Mouse (Mus musculus): ENCODE measurements at regions not wholly inside any gene's neighbourhood (a gene's known extent, or its start where the extent isn't known, plus 50 kb on each side); places are given as distances from the start of the nearest gene placed in this dataset.

- Histone ChIP-seq H3K9me3 (replicated peaks) (no peaks in the 10 kb centered on the region), H3K4me2 (no peak overlapping the region), H3K27me3 (no peaks in the 10 kb centered on the region; the same call in 1 of the 2 replicates), H3K4me1 (replicated peaks) (no peaks in the 10 kb centered on the region), H3K36me3 (no peaks in the 10 kb centered on the region), H3K9ac (no peak overlapping the region), H3K27ac (no peak overlapping the region), H3K4me3 (replicated peaks) (no peak overlapping the region)
- DNase-seq (no peak), ATAC-seq (ENCODE audit: low read depth) (no peak)
- WGBS (ENCODE audit: insufficient replicate concordance): 44% methylated on average over 6 of the region's 6 CpGs
Measured at GRCm38 (mm10) chr1:191486766-191487165, 83.7 kb upstream of the Ppp2r5a start.

GRCm38 (mm10) chr1:191484726-191485425 lies 81.8 kb upstream of the Ppp2r5a start:
- Histone ChIP-seq H3K4me1 (replicated peaks) (peaks cover 3% of the 10 kb centered on the region; the same call in 1 of the 2 replicates), H3K9ac (no peak overlapping the region), H3K4me2 (no peak overlapping the region), H3K36me3 (no peaks in the 10 kb centered on the region), H3K4me3 (replicated peaks) (no peak overlapping the region), H3K27ac (no peak overlapping the region), H3K27me3 (no peaks in the 10 kb centered on the region), H3K9me3 (replicated peaks) (no peaks in the 10 kb centered on the region)
- DNase-seq (no peak), ATAC-seq (ENCODE audit: low read depth) (no peak)
- WGBS (ENCODE audit: insufficient replicate concordance): 72% methylated on average over 8 of the region's 8 CpGs

GRCm38 (mm10) chr1:191479906-191480379 lies 76.9 kb upstream of the Ppp2r5a start:
- Histone ChIP-seq H3K27me3 (no peaks in the 10 kb centered on the region), H3K27ac (no peak overlapping the region), H3K4me2 (no peak overlapping the region), H3K4me1 (replicated peaks) (peaks cover 5% of the 10 kb centered on the region; the same call in 1 of the 2 replicates), H3K9me3 (replicated peaks) (no peaks in the 10 kb centered on the region), H3K9ac (0 out of 2 replicates have a peak overlapping the region, but pooled peaks have one; percentile 2), H3K36me3 (no peaks in the 10 kb centered on the region), H3K4me3 (replicated peaks) (no peak overlapping the region)
- WGBS (ENCODE audit: insufficient replicate concordance): 21% methylated on average over 13 of the region's 13 CpGs
- DNase-seq (no peak), ATAC-seq (ENCODE audit: low read depth) (peak; percentile 64)

- Histone ChIP-seq H3K9ac (no peak overlapping the region), H3K4me2 (no peak overlapping the region), H3K9me3 (replicated peaks) (no peaks in the 10 kb centered on the region), H3K36me3 (no peaks in the 10 kb centered on the region), H3K27me3 (no peaks in the 10 kb centered on the region), H3K4me1 (replicated peaks) (peaks cover 32% of the 10 kb centered on the region), H3K27ac (no peak overlapping the region), H3K4me3 (replicated peaks) (no peak overlapping the region)
- 77% methylated on average over 5 of the region's 5 CpGs for WGBS (ENCODE audit: insufficient replicate concordance)
- ATAC-seq (ENCODE audit: low read depth) (no peak), DNase-seq (no peak)
Measured at GRCm38 (mm10) chr1:191472551-191472950, 69.5 kb upstream of the Ppp2r5a start.

- H3K9me3 ChIP-seq (replicated peaks): no peaks in the 10 kb centered on the region
- H3K27ac ChIP-seq: peak overlapping the region; percentile 6; the same call in 1 of the 2 replicates
- H3K27me3 ChIP-seq: no peaks in the 10 kb centered on the region
- ATAC-seq (ENCODE audit: low read depth) (peak; percentile 56; the same call in 1 of the 2 replicates), DNase-seq (no peak)
- no peak overlapping the region for H3K4me3 ChIP-seq (replicated peaks)
- no peaks in the 10 kb centered on the region for H3K36me3 ChIP-seq
- H3K9ac ChIP-seq: no peak overlapping the region
- WGBS (ENCODE audit: insufficient replicate concordance): 51% methylated on average over 2 of the region's 2 CpGs
- peaks cover 32% of the 10 kb centered on the region for H3K4me1 ChIP-seq (replicated peaks)
- H3K4me2 ChIP-seq: peak overlapping the region; percentile 23; the same call in 1 of the 2 replicates
Measured at GRCm38 (mm10) chr1:191471489-191471888, 68.4 kb upstream of the Ppp2r5a start.

- H3K27ac ChIP-seq: peak overlapping the region; percentile 26
- H3K36me3 ChIP-seq: no peaks in the 10 kb centered on the region
- H3K9me3 ChIP-seq (replicated peaks): no peaks in the 10 kb centered on the region
- peak; percentile 27 for ATAC-seq (ENCODE audit: low read depth)
- DNase-seq: no peak
- H3K4me2 ChIP-seq: peak overlapping the region; percentile 7; the same call in 1 of the 2 replicates
- H3K4me1 ChIP-seq (replicated peaks): peaks cover 32% of the 10 kb centered on the region
- WGBS (ENCODE audit: insufficient replicate concordance): 15% methylated on average over 13 of the region's 13 CpGs
- H3K4me3 ChIP-seq (replicated peaks): no peak overlapping the region
- H3K27me3 ChIP-seq: no peaks in the 10 kb centered on the region
- H3K9ac ChIP-seq: no peak overlapping the region
Measured at GRCm38 (mm10) chr1:191470190-191470985, 67.3 kb upstream of the Ppp2r5a start.

- ATAC-seq (ENCODE audit: low read depth) (no peak), DNase-seq (no peak)
- WGBS (ENCODE audit: insufficient replicate concordance): 55% methylated on average over 4 of the region's 4 CpGs
Measured at GRCm38 (mm10) chr1:191468837-191469529, 65.9 kb upstream of the Ppp2r5a start.

GRCm38 (mm10) chr1:191466261-191466660 lies 63.2 kb upstream of the Ppp2r5a start:
- Histone ChIP-seq H3K36me3 (no peaks in the 10 kb centered on the region), H3K9ac (no peak overlapping the region), H3K4me2 (no peak overlapping the region), H3K27ac (no peak overlapping the region), H3K9me3 (replicated peaks) (no peaks in the 10 kb centered on the region), H3K4me1 (replicated peaks) (peaks cover 19% of the 10 kb centered on the region), H3K4me3 (replicated peaks) (no peak overlapping the region), H3K27me3 (no peaks in the 10 kb centered on the region)
- DNase-seq: no peak
- no peak for ATAC-seq (ENCODE audit: low read depth)
- WGBS (ENCODE audit: insufficient replicate concordance): 72% methylated on average over 3 of the region's 3 CpGs

More at GRCm38 (mm10) chr1:191468837-191469529, 65.9 kb upstream of the Ppp2r5a start:
- Histone ChIP-seq H3K9me3 (replicated peaks) (no peaks in the 10 kb centered on the region), H3K27ac (no peak overlapping the region), H3K27me3 (no peaks in the 10 kb centered on the region), H3K9ac (no peak overlapping the region), H3K4me3 (replicated peaks) (no peak overlapping the region), H3K4me2 (no peak overlapping the region), H3K4me1 (replicated peaks) (peaks cover 32% of the 10 kb centered on the region), H3K36me3 (no peaks in the 10 kb centered on the region)

GRCm38 (mm10) chr1:191465723-191466122 lies 62.7 kb upstream of the Ppp2r5a start:
- ATAC-seq (ENCODE audit: low read depth) (no peak), DNase-seq (no peak)
- Histone ChIP-seq H3K36me3 (no peaks in the 10 kb centered on the region), H3K4me1 (replicated peaks) (peaks cover 14% of the 10 kb centered on the region), H3K27ac (no peak overlapping the region), H3K27me3 (no peaks in the 10 kb centered on the region), H3K9ac (no peak overlapping the region), H3K4me3 (replicated peaks) (no peak overlapping the region), H3K9me3 (replicated peaks) (no peaks in the 10 kb centered on the region), H3K4me2 (no peak overlapping the region)
- WGBS (ENCODE audit: insufficient replicate concordance): 72% methylated on average over 4 of the region's 4 CpGs

- peaks cover 8% of the 10 kb centered on the region for H3K4me1 ChIP-seq (replicated peaks)
- H3K27ac ChIP-seq: no peak overlapping the region
- DNase-seq: no peak
- 29% methylated on average over 2 of the region's 2 CpGs for WGBS (ENCODE audit: insufficient replicate concordance)
- H3K36me3 ChIP-seq: no peaks in the 10 kb centered on the region
- no peak overlapping the region for H3K4me3 ChIP-seq (replicated peaks)
- no peaks in the 10 kb centered on the region for H3K9me3 ChIP-seq (replicated peaks)
- H3K9ac ChIP-seq: no peak overlapping the region
- no peaks in the 10 kb centered on the region for H3K27me3 ChIP-seq
- H3K4me2 ChIP-seq: no peak overlapping the region
- ATAC-seq (ENCODE audit: low read depth): no peak
Measured at GRCm38 (mm10) chr1:191465170-191465569, 62.1 kb upstream of the Ppp2r5a start.
